Mouse (Mus musculus): ENCODE measurements around the gene Unc45b. TPM values are rescaled to one million over a fixed set of nuclear protein-coding genes. Genes with fewer than 3 reads are reported as not detected.
"Not testable (repeated sequence)": the region's sequence is repeated elsewhere in the genome, so short reads cannot be mapped to it uniquely, and the experiment has no call there.

Unc45b gene
- polyA plus RNA-seq, 2 experiments from 2014 or later, result not detected

DNA sequence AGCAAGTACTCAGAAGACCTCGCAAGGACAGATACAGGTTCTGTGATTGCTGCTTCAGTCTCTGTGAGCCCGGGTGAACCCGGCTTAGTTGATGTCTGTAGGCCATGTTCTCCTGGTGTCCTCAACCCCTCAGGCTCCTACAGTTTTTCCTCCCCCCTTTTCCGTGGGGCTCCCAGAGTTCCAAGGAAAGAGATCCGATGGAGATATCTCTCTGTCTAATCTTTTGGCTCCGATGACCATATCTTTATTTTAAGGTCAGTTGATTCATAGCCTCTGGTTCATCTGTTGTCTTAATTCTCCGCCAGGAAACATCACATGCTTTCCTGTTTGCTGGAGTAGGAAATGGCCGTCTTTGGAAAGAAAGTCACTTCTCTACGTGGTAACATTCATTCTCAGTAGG is 38.7 kb downstream of the Unc45b start:
- no peak for ATAC-seq

DNA sequence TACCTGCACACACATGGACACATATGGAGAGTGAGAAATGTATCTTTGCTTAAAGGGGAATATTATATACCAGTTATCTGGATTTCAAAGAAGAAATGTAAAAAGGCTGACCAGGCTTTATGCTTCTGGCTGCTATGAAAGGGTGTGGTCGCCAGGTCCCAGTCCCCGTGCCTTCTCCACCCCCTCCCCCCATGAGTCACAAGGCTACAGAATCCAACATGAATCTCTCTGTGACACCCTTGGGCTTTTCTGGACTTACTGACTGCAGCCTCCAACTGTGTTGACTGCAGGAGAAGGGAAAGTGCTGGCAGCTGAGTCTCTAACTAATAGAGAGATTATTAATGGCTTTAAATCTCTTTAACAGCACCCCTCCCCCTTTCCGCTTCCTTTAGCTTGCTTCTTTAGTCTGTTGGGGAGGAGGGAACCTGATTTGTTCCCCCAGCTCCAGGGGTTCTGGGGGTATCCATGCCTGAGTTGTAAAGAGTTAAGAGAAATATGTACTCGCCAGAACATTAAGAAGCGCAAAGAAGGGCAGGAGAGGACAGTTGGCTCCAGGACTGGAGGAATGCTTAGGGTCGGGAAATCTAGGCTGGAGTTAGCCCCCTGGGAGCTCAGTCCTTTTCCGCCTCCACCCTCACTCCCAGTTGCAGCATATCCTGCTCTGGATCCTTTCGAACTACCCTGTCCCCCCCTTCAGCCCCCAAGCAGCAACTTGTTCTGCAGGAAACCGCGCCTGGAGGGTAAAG is 40.6 kb downstream of the Unc45b start, which contains the start of gene Slfn5:
TSS of gene Slfn5 (plus strand) at position 614 of the 746 bp plus-strand sequence.
- no peak for ATAC-seq

- peak; percentile 29 for ATAC-seq
These were observed 41.7 kb downstream of the Unc45b start for GRCm38 (mm10) chr11:82951865-82952611.

DNA sequence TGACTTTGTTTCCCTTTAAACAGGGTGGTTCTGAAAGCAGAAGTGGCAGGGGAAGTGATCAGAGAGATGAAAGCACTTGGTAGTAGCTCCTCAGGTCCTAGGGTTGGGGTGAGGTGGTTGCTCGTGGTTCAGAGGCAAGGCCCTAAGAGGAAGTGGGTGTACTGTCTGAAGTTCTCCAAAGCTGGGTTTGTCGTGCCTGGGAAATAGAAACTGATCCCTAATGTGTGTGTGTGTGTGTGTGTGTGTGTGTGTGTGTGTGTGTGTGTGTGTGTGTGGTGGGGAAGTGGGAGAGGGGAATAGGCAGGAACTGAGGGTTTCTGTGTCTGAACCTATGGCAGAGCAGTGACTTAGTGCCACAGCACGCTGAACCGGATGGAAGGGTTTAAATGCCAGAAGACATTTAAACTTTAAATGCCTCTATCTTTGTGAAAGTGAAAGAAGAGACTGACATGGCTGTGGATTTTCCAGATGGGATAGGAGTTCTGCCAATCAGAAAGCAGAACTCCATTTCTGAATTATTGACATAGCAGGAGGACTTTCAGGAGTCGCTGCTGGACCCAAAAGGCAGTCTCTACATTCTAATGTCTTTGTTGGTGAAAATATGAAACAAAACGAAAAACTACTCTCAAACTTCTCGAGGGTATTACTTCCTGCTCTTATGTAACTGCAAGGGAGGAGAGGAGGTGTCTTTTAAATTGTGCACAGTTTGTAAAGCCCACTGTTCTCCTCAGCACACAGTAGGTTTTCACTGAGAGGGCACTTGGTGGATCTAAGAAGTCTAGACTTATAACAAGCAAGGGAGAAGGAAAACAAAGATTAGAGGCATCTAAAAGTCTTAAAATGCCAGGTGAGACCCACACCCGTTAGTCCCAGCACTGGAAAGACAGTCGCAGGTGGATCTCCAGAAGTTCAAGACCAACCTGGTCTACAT is 42.5 kb downstream of the Unc45b start:
- peak; percentile 80 for ATAC-seq

DNA sequence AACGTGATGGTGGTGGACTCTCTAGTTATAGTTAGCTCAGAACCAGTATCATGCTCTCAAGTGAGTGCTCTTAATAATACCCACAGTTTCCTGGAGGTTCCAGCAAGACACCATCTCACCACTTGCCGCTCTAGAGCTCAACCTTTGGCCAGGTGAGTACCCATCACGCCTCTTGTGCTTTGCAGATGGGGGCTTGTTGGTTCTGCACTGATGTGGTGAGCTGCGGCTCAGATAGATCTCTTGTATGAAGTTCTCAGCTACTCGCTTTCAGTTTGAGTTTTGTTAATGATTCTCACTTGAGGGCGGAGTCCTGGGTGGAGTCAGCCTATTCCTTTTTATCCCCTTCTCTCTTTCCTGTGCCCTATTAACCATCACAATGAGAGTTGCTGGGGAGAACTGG is 44.3 kb downstream of the Unc45b start:
- ATAC-seq, result peak; percentile 50

DNA sequence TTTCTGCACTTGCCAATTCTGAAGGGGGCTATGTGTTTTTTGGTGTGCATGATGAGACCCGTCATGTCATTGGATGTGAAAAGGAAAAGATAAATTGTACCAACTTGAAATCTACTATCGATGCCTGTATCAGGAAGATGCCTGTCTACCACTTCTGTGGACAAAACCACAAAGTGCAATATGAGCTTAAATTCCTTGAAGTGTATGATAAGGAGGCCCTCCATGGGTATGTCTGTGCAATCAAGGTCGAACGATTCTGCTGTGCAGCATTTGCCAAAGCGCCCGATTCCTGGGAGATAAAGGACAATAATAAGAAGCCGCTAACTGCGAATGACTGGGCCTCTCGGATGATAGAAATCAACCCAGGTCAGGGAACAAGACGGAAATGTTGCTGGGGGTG is 46.6 kb downstream of the Unc45b start:
- ATAC-seq, result no peak

GRCm38 (mm10) chr11:82959613-82960012 is 49.3 kb downstream of the Unc45b start:
- ATAC-seq, result no peak

DNA sequence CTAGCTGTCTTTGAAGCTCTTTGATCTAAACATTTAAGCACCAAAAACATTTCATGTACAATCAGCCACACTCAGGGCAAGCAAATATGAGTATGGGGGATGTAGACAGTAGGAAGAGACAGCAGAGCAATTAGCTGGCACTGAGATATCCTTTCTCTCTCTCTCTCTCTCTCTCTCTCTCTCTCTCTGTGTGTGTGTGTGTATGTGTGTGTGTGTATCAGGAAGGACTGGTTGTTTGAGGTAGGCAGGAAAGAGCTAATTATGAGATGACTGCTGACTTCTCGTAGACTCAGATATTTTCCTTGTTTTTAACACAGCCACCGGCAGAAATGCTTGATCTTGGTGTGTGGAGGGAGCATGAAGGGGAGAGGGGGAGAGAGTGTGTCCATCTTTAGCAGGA is 51.4 kb downstream of the Unc45b start:
- peak; percentile 36 for ATAC-seq

- ATAC-seq, result no peak
These were observed 51.9 kb downstream of the Unc45b start for GRCm38 (mm10) chr11:82962215-82962614.

GRCm38 (mm10) chr11:82970712-82971589 is 60.6 kb downstream of the Unc45b start:
- ATAC-seq, result no peak

DNA sequence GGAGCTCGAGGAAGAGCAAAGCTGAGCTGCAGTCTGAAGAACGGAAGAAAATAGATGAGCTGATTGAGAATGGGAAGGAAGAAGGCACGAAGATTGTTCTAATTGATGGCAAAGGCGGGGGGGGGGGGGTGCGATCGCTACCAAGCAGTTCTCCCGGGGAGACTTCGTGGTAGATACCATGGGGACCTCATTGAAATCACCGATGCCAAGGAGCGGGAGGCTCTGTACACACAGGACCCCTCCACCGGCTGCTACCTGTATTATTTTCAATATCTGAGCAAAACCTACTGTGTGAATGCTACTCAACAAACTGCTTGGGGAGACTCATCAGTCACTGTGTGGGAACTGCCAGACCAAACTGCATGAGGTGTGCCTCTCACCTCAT is 61.2 kb downstream of the Unc45b start:
- no peak for ATAC-seq

DNA sequence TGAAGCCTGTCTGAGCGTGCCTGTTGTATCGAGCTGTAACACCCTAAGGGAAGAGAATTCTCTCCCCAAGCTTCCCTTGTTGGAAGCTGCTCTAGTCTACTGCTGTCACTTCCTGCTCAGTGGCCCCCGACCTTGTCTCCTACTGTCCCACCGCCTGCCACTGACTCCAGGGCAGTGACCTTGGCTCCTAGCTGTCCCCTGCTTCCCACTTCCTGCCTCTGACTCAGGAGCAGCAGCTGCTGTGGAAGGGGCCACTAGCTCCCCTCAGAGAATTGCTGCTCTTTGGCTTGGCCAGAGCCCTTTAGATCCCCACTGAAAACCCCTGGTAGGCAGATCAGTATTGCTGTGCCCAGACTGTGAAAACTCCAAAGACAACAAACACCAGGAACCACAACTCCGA is 63.6 kb downstream of the Unc45b start:
- no peak for ATAC-seq

GRCm38 (mm10) chr11:82982409-82982808 is 72.1 kb downstream of the Unc45b start:
- not testable (repeated sequence) for ATAC-seq

DNA sequence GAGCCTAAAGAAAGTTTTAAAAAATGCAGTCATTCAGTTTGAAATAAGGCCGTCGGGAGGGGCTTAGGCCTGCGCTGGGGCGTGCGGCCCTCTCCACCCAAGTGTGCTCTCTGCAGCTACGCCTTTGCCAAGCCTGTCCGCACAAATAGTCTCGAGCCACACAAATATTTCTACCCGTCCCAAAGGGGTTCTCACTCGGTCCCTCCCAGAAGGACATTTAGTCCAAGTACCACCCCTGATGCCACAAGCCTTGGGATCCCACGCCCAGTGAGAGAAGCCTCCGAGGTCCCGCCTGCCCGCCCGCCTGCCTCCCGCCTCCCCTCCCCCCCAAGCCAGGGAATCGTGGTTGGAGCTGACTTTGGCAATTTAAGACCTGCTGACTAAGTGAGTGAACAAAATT is 72.8 kb downstream of the Unc45b start:
- ATAC-seq, result no peak

DNA sequence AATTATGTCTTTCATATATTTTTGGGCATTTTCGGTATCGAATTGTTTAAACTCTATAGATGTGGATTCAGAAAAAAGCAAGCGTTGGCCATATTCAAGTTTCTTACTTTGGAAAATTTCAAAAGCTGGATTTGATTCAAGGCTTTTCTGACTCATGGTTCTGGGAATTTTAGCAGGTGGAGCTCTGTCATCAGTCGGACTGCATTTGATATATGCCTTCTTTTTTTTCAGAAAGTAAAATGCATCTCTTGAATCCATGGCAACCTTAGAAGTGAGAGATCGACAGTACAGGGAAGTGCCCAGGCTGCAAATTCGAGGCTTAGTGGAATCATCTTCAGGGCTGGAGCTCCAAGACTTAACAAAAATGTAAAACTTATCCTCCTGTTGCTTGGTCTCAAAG is 77.3 kb downstream of the Unc45b start:
- ATAC-seq, result no peak

DNA sequence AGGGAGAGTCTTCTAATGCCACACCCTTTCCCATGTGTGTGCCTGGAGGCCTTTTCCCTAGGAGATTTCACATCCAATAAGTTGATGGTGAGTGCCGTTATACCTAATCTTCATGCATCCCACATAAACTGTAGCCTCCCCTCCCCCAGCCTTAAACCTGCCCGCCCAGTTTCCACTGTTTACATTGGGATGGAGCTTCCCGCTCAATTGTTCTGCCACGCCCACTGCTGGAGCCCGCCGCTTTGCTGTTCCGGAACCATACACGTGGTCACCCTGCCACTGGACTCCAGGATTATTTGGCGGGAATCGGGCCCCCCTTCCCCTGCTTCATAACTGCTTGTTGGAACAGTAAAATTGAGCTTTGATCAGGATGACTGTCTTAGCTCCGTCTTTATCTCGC is 79.0 kb downstream of the Unc45b start:
- no peak for ATAC-seq

GRCm38 (mm10) chr11:82990612-82991385 is 80.4 kb downstream of the Unc45b start:
- ATAC-seq, result peak; percentile 70

DNA sequence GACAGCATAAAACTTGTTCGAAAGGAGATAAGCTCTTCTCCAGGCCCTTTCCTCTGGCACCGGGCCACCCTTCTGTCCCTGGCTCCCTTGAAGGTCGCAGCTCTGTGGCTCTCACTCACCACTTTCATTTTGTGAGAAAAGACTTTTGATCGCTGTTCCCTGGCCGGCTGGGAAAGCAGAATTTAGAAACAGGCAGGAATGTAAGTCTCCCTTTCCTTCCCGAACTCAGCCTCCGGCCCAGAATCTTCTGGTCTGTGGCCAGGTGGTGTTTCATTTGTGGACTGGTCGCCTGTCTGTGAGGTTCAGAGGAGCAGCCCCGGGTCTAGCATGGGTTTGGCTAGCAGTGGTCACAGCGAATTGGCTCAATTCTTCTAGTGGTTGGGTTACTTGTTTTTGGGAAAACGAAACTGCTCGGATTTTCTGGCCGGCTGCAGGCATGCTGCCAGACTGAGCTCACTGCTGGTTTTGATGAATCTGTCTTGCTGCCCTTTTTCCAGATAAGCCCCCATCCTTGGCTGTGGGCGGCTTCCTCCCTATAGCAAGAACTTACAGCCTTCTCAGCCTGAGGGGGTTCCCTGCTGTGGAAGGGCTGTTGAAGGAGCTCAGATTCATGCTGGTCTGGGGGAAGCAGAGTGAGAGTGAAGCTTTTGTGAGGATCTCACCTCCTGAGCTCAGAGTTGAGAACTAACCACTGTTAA is 81.3 kb downstream of the Unc45b start, which contains the start of gene Slfn9:
TSS of gene Slfn9 (minus strand) at position 362 of the 698 bp plus-strand sequence.
- ATAC-seq, result peak; percentile 25
